Mouse (Mus musculus): Measurements from ENCODE around the gene Krcc1. TPM values are rescaled to one million over a fixed set of nuclear protein-coding genes. Genes with fewer than 3 reads are reported as not detected.
A peak's percentile ranks its signal among the peaks of the same experiment; 100 is the strongest.

Krcc1 gene
- polyA plus RNA-seq, 1 experiment from 2014 or later = 47.0 TPM

DNA sequence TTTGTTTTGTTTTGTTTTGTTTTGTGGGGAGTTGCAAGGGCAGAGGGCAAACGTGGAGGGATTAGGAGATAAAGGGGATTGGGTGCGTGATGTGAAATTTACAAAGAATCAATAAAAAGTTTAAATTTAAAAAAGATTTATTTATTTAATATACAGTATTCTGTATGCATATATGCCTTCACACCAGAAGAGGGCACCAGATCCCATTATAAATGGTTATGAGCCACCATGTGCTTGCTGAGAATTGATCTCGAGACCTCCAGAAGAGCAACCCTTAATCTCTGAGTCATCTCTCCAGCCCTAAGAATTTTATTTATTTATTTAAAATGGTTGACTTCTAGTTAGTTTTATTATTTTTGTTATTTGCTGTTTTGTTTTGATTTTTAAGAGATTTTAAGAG is 28.2 kb upstream of the Krcc1 start:
- no peak overlapping the region for H3K27ac ChIP-seq (ENCODE audit: low read depth)
- no peak overlapping the region for H3K4me2 ChIP-seq (ENCODE audit: low read depth, low read length)
- 70% methylated on average over 3 of the region's 3 CpGs for WGBS (ENCODE audit: insufficient replicate concordance)
- no peaks in the 10 kb centered on the region for H3K36me3 ChIP-seq (replicated peaks; ENCODE audit: insufficient read depth, low read length)
- H3K9ac ChIP-seq (replicated peaks) = no peak overlapping the region
- no peaks in the 10 kb centered on the region for H3K27me3 ChIP-seq (ENCODE audit: insufficient read depth, low read length)
- no peaks in the 10 kb centered on the region for H3K9me3 ChIP-seq (ENCODE audit: low read length)
- DNase-seq = no peak
- no peak for ATAC-seq
- no peak for TF ChIP-seq EP300 (IDR thresholded peaks at IDR 0.05; ENCODE audit: low read depth)
- TF ChIP-seq CTCF (IDR thresholded peaks at IDR 0.05; ENCODE audit: low read depth) = 0 out of 2 replicates have a peak, but pooled peaks have one; percentile 17
- H3K4me3 ChIP-seq (ENCODE audit: low read depth, low read length) = no peak overlapping the region
- peaks cover 1% of the 10 kb centered on the region; the same call in 1 of the 2 replicates for H3K4me1 ChIP-seq (ENCODE audit: insufficient read depth)

DNA sequence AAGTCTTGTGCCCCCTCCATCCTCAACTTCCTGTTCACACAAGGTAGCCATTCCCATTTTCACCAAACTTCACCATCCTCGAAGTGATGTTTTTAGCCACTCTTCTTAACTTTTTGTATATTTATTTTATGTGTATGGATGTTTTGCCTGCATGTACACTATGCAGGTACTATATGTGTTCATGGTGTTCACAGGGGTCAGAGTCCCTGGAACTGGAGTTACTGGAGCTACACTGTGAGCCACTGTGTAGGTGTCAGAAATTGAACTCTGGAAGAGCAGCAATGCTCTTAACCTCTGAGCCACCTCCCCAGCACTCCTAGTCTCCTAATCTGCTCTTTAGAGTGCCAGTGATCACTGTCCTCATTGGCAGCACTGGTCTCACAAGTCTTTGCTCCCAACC is 23.1 kb upstream of the Krcc1 start:
- H3K4me3 ChIP-seq (ENCODE audit: low read depth, low read length) = no peak overlapping the region
- ATAC-seq (no peak), DNase-seq (no peak)
- peaks cover 15% of the 10 kb centered on the region for H3K4me1 ChIP-seq (ENCODE audit: insufficient read depth)
- WGBS (ENCODE audit: insufficient replicate concordance) = 82% methylated on average over 1 of the region's 1 CpGs
- H3K27ac ChIP-seq (ENCODE audit: low read depth) = no peak overlapping the region
- H3K4me2 ChIP-seq (ENCODE audit: low read depth, low read length) = no peak overlapping the region
- no peaks in the 10 kb centered on the region for H3K27me3 ChIP-seq (ENCODE audit: insufficient read depth, low read length)
- no peak overlapping the region for H3K9ac ChIP-seq (replicated peaks)
- H3K36me3 ChIP-seq (replicated peaks; ENCODE audit: insufficient read depth, low read length) = no peaks in the 10 kb centered on the region
- H3K9me3 ChIP-seq (ENCODE audit: low read length) = no peaks in the 10 kb centered on the region
- TF ChIP-seq EP300 (IDR thresholded peaks at IDR 0.05; ENCODE audit: low read depth) (no peak), CTCF (IDR thresholded peaks at IDR 0.05; ENCODE audit: low read depth) (no peak)

DNA sequence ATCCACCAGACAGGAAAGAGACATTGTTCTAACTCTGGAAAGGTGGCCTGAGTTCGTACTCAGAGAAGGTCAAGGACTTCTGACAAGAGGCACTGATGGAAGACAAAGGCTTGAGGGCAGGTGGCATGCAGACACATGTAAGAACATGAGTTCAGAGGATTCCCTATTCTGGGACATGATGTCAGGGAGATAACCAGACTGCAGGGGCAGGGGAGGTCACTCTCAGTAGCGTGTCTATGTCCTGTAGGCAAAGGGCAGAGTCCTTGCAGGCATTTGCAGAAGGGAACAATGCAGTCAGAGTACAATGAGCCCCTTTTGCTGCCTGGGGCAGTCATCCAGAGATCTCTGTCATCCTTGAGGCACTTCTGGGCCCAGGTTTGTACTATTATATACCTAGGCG is 21.9 kb upstream of the Krcc1 start:
- Histone ChIP-seq H3K4me2 (ENCODE audit: low read depth, low read length) (no peak overlapping the region), H3K9me3 (ENCODE audit: low read length) (no peaks in the 10 kb centered on the region), H3K4me3 (ENCODE audit: low read depth, low read length) (no peak overlapping the region), H3K36me3 (replicated peaks; ENCODE audit: insufficient read depth, low read length) (no peaks in the 10 kb centered on the region), H3K9ac (replicated peaks) (no peak overlapping the region), H3K27me3 (ENCODE audit: insufficient read depth, low read length) (no peaks in the 10 kb centered on the region), H3K4me1 (ENCODE audit: insufficient read depth) (peaks cover 15% of the 10 kb centered on the region), H3K27ac (ENCODE audit: low read depth) (no peak overlapping the region)
- DNase-seq (no peak), ATAC-seq (peak; percentile 79)
- WGBS (ENCODE audit: insufficient replicate concordance) = 58% methylated on average over 3 of the region's 3 CpGs
- TF ChIP-seq EP300 (IDR thresholded peaks at IDR 0.05; ENCODE audit: low read depth) (no peak), CTCF (IDR thresholded peaks at IDR 0.05; ENCODE audit: low read depth) (no peak)

DNA sequence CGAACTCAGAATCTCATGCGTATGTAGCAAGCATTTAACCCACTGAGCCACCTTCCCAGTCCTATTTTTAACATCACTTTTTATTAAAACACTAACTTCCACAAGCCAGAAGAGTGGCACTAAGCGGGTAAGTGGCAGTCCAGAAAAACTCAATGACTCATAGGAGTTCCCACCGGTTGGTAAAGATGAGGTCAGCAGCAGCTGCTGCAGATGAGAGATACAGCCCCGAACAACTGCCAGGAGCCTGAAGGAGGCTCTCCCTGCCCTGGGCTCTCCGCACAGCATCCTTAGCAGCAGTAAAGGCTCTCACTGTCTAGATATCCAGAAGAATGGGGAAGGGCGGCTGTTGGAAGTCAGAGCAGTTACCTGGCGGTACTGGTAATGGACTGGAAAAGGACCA is 20.5 kb upstream of the Krcc1 start:
- H3K4me2 ChIP-seq (ENCODE audit: low read depth, low read length) = no peak overlapping the region
- TF ChIP-seq EP300 (IDR thresholded peaks at IDR 0.05; ENCODE audit: low read depth) = no peak
- TF ChIP-seq CTCF (IDR thresholded peaks at IDR 0.05; ENCODE audit: low read depth) = no peak
- H3K9ac ChIP-seq (replicated peaks) = no peak overlapping the region
- no peak overlapping the region for H3K4me3 ChIP-seq (ENCODE audit: low read depth, low read length)
- H3K27me3 ChIP-seq (ENCODE audit: insufficient read depth, low read length) = no peaks in the 10 kb centered on the region
- H3K27ac ChIP-seq (ENCODE audit: low read depth) = no peak overlapping the region
- no peaks in the 10 kb centered on the region for H3K9me3 ChIP-seq (ENCODE audit: low read length)
- no peak for DNase-seq
- H3K36me3 ChIP-seq (replicated peaks; ENCODE audit: insufficient read depth, low read length) = no peaks in the 10 kb centered on the region
- 73% methylated on average over 8 of the region's 8 CpGs for WGBS (ENCODE audit: insufficient replicate concordance)
- ATAC-seq = no peak
- H3K4me1 ChIP-seq (ENCODE audit: insufficient read depth) = peaks cover 15% of the 10 kb centered on the region

DNA sequence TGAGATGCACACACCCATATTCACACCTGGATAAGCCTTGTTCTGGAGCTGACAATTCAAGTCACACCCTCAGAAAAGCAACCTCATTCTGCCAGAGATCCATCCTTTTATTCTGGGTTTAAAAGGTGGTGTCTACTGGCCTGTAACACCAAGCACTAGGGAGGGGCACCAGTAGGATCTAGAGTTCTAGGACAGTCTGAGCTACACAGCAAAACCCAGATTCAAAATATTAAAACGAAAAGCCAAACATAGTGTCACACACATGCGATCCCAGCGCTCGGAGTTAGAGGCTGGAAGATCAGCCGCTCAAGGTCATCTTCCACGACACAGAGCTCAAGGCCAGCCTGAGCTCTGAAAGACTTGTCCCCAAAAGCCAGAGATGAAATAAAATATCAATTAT is 17.0 kb upstream of the Krcc1 start:
- DNase-seq (no peak), ATAC-seq (no peak)
- Histone ChIP-seq H3K4me1 (ENCODE audit: insufficient read depth) (peaks cover 4% of the 10 kb centered on the region), H3K9ac (replicated peaks) (no peak overlapping the region), H3K27me3 (ENCODE audit: insufficient read depth, low read length) (no peaks in the 10 kb centered on the region), H3K4me2 (ENCODE audit: low read depth, low read length) (no peak overlapping the region), H3K9me3 (ENCODE audit: low read length) (no peaks in the 10 kb centered on the region), H3K36me3 (replicated peaks; ENCODE audit: insufficient read depth, low read length) (no peaks in the 10 kb centered on the region), H3K4me3 (ENCODE audit: low read depth, low read length) (no peak overlapping the region), H3K27ac (ENCODE audit: low read depth) (no peak overlapping the region)
- no peak for TF ChIP-seq EP300 (IDR thresholded peaks at IDR 0.05; ENCODE audit: low read depth)
- TF ChIP-seq CTCF (IDR thresholded peaks at IDR 0.05; ENCODE audit: low read depth) = no peak
- WGBS (ENCODE audit: insufficient replicate concordance) = 83% methylated on average over 6 of the region's 6 CpGs

DNA sequence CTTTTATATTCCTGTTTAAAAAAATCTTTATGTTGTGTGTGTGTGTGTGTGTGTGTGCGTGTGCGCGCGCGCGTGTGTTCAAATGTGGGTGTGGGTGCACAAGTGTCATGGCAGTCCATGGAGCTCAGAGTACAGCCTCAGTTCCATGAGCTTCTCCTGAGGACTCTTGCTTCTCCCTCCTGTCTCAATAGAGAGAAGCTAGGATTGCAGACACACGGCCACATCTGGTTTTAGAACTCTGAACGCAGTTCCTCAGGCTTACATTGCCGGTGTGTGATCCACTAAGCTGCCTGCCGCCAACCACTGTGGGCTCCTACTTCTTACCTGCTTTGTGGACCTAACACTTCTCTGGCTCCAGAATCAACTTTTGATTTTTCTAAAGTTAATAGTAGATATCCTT is 15.3 kb upstream of the Krcc1 start:
- H3K27ac ChIP-seq (ENCODE audit: low read depth) = no peak overlapping the region
- no peak for TF ChIP-seq EP300 (IDR thresholded peaks at IDR 0.05; ENCODE audit: low read depth)
- no peak for TF ChIP-seq CTCF (IDR thresholded peaks at IDR 0.05; ENCODE audit: low read depth)

DNA sequence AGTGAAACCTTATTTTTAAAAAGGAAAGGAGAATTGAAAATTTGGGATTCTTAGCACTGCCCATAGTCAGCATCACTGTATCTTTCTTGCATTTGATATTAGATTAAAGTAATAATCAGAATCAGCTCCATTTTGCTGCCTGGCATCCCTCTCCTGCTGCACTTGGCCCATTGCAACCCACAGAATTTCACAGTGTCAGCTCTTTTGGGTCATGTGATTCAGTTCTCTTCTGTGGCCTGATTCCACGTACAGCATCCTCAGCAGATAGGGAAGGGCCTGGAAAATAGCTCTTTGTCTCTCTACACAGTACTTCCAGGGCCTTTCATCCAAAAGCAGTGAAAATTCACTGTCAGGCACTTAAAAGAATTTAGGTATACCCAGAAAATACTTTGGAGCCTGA is 14.1 kb upstream of the Krcc1 start:
- H3K27ac ChIP-seq (ENCODE audit: low read depth) = no peak overlapping the region
- 77% methylated on average over 1 of the region's 1 CpGs for WGBS (ENCODE audit: insufficient replicate concordance)
- H3K4me2 ChIP-seq (ENCODE audit: low read depth, low read length) = no peak overlapping the region
- no peaks in the 10 kb centered on the region for H3K27me3 ChIP-seq (ENCODE audit: insufficient read depth, low read length)
- H3K36me3 ChIP-seq (replicated peaks; ENCODE audit: insufficient read depth, low read length) = no peaks in the 10 kb centered on the region
- peaks cover 5% of the 10 kb centered on the region for H3K4me1 ChIP-seq (ENCODE audit: insufficient read depth)
- TF ChIP-seq CTCF (IDR thresholded peaks at IDR 0.05; ENCODE audit: low read depth) (no peak), EP300 (IDR thresholded peaks at IDR 0.05; ENCODE audit: low read depth) (no peak)
- H3K4me3 ChIP-seq (ENCODE audit: low read depth, low read length) = no peak overlapping the region
- DNase-seq = no peak
- no peak overlapping the region for H3K9ac ChIP-seq (replicated peaks)
- no peaks in the 10 kb centered on the region for H3K9me3 ChIP-seq (ENCODE audit: low read length)
- no peak for ATAC-seq

More for the DNA sequence above, 15.3 kb upstream of the Krcc1 start:
- WGBS (ENCODE audit: insufficient replicate concordance) = 91% methylated on average over 10 of the region's 10 CpGs
- no peaks in the 10 kb centered on the region for H3K27me3 ChIP-seq (ENCODE audit: insufficient read depth, low read length)
- H3K9me3 ChIP-seq (ENCODE audit: low read length) = no peaks in the 10 kb centered on the region
- peaks cover 5% of the 10 kb centered on the region for H3K4me1 ChIP-seq (ENCODE audit: insufficient read depth)
- H3K4me3 ChIP-seq (ENCODE audit: low read depth, low read length) = no peak overlapping the region
- no peaks in the 10 kb centered on the region for H3K36me3 ChIP-seq (replicated peaks; ENCODE audit: insufficient read depth, low read length)
- DNase-seq = no peak
- ATAC-seq = no peak
- H3K4me2 ChIP-seq (ENCODE audit: low read depth, low read length) = no peak overlapping the region
- no peak overlapping the region for H3K9ac ChIP-seq (replicated peaks)
